Mouse (Mus musculus): ENCODE measurements around the gene Hsd3b1. TPM values are rescaled to one million over a fixed set of nuclear protein-coding genes. Genes with fewer than 3 reads are reported as not detected.
"Not testable (repeated sequence)": the region's sequence is repeated elsewhere in the genome, so short reads cannot be mapped to it uniquely, and the experiment has no call there.

Gene Hsd3b1
- not detected for total RNA-seq (2021)
- long read RNA-seq, experiment 1, result 0 reads
- long read RNA-seq, experiment 2, result 0 reads

- DNase-seq (ENCODE audit: low spot score in 2 of 2), result no peak
These were observed at the start of gene Hsd3b1 for GRCm38 (mm10) chr3:98859576-98859975. Gene Hsd3b1 (minus strand): TSS chr3:98859794.

GRCm38 (mm10) chr3:98897606-98898005 is 38.0 kb upstream of the Hsd3b1 start:
- no peak for DNase-seq (ENCODE audit: low spot score in 2 of 2)

GRCm38 (mm10) chr3:98895071-98895601 is 35.5 kb upstream of the Hsd3b1 start:
- DNase-seq (ENCODE audit: low spot score in 2 of 2), result peak; percentile 4 to 33

- no peak for DNase-seq (ENCODE audit: low spot score in 2 of 2)
These were observed 33.6 kb upstream of the Hsd3b1 start, which contains the start of gene Hao2 for GRCm38 (mm10) chr3:98893057-98893772. Gene Hao2 (minus strand): TSS chr3:98893239.

GRCm38 (mm10) chr3:98890430-98890829 is 30.8 kb upstream of the Hsd3b1 start:
- DNase-seq (ENCODE audit: low spot score in 2 of 2), result no peak

GRCm38 (mm10) chr3:98888206-98888605 is 28.6 kb upstream of the Hsd3b1 start:
- DNase-seq (ENCODE audit: low spot score in 2 of 2), result no peak

GRCm38 (mm10) chr3:98880831-98881230 is 21.2 kb upstream of the Hsd3b1 start:
- DNase-seq (ENCODE audit: low spot score in 2 of 2), result no peak

- DNase-seq (ENCODE audit: low spot score in 2 of 2), result no peak
These were observed 20.6 kb upstream of the Hsd3b1 start for GRCm38 (mm10) chr3:98880216-98880615.

- no peak for DNase-seq (ENCODE audit: low spot score in 2 of 2)
These were observed 8.6 kb upstream of the Hsd3b1 start for GRCm38 (mm10) chr3:98868219-98868618.

GRCm38 (mm10) chr3:98862800-98863199 is 3.2 kb upstream of the Hsd3b1 start:
- DNase-seq (ENCODE audit: low spot score in 2 of 2), result no peak

GRCm38 (mm10) chr3:98858051-98858450 is 1.5 kb downstream of the Hsd3b1 start:
- no peak for DNase-seq (ENCODE audit: low spot score in 2 of 2)

GRCm38 (mm10) chr3:98856892-98857291 is 2.7 kb downstream of the Hsd3b1 start:
- DNase-seq (ENCODE audit: low spot score in 2 of 2), result no peak

GRCm38 (mm10) chr3:98855160-98855559 is 4.4 kb downstream of the Hsd3b1 start:
- DNase-seq (ENCODE audit: low spot score in 2 of 2), result no peak

GRCm38 (mm10) chr3:98853685-98854084 is 5.9 kb downstream of the Hsd3b1 start:
- no peak for DNase-seq (ENCODE audit: low spot score in 2 of 2)

GRCm38 (mm10) chr3:98853051-98853450 is 6.5 kb downstream of the Hsd3b1 start:
- no peak for DNase-seq (ENCODE audit: low spot score in 2 of 2)

GRCm38 (mm10) chr3:98852631-98853030 is 7.0 kb downstream of the Hsd3b1 start:
- DNase-seq (ENCODE audit: low spot score in 2 of 2), result no peak

GRCm38 (mm10) chr3:98851853-98852252 is 7.7 kb downstream of the Hsd3b1 start:
- no peak for DNase-seq (ENCODE audit: low spot score in 2 of 2)

- no peak for DNase-seq (ENCODE audit: low spot score in 2 of 2)
These were observed 9.3 kb downstream of the Hsd3b1 start for GRCm38 (mm10) chr3:98850262-98850661.

GRCm38 (mm10) chr3:98848898-98849297 is 10.7 kb downstream of the Hsd3b1 start:
- no peak for DNase-seq (ENCODE audit: low spot score in 2 of 2)

GRCm38 (mm10) chr3:98814101-98814670 is 45.4 kb downstream of the Hsd3b1 start, which contains the start of gene Hsd3b6:
Gene Hsd3b6 (minus strand): TSS chr3:98814443.
- DNase-seq (ENCODE audit: low spot score in 2 of 2), result no peak

GRCm38 (mm10) chr3:98812653-98813052 is 46.9 kb downstream of the Hsd3b1 start:
- DNase-seq (ENCODE audit: low spot score in 2 of 2), result not testable (repeated sequence)

GRCm38 (mm10) chr3:98805032-98805431 is 54.6 kb downstream of the Hsd3b1 start:
- DNase-seq (ENCODE audit: low spot score in 2 of 2), result not testable (repeated sequence)

All from layer of hippocampus, postnatal 14 days (tissue).